Mouse (Mus musculus) hindbrain, embryonic 11.5 days (tissue): Measurements from ENCODE around the gene Gm20388. TPM values are rescaled to one million over a fixed set of nuclear protein-coding genes. Genes with fewer than 3 reads are reported as not detected.
A peak's percentile ranks its signal among the peaks of the same experiment; 100 is the strongest.

Experiments used
- ATAC-seq: fragments of 200-750 bp; cut with Nextera tagmentation; 2 replicates; pipeline ENCODE4 v1.8.0; 2017; ENCODE audit warnings: mild to moderate bottlenecking, moderate TSS enrichment, moderate library complexity; ENCODE audit not compliant: low FRiP score
- DNase-seq: peaks from one replicate; pipeline ENCODE4 v3.0.0-alpha.2; 2015; ENCODE audit warnings: low spot score
- H3K27ac ChIP-seq: fragments of 300-500 bp; sonication (generic); 2 replicates; pipeline ENCODE4 v1.5.1; 2014; ENCODE audit warnings: mild to moderate bottlenecking, low read depth, low read length
- H3K27me3 ChIP-seq: fragments of 300-500 bp; sonication (generic); 2 replicates; pipeline ENCODE4 v1.6.1; 2014; ENCODE audit warnings: mild to moderate bottlenecking, low read length, moderate library complexity, mixed read lengths; ENCODE audit not compliant: control insufficient read depth, insufficient read depth
- H3K36me3 ChIP-seq: fragments of 300-500 bp; sonication (generic); 2 replicates; pipeline ENCODE4 v1.6.1; 2014; ENCODE audit warnings: mild to moderate bottlenecking, low read length, moderate library complexity, mixed read lengths; ENCODE audit not compliant: control insufficient read depth, insufficient read depth
- H3K4me1 ChIP-seq: fragments of 300-500 bp; sonication (generic); replicated peaks from 2 replicates; pipeline ENCODE4 v1.6.1; 2014; ENCODE audit warnings: low read length, mixed read lengths; ENCODE audit not compliant: control insufficient read depth, insufficient read depth
- H3K4me2 ChIP-seq: fragments of 300-500 bp; sonication (generic); replicated peaks from 2 replicates; pipeline ENCODE4 v1.6.1; 2014; ENCODE audit warnings: mild to moderate bottlenecking, low read depth, low read length
- H3K4me3 ChIP-seq: fragments of 300-500 bp; sonication (generic); 2 replicates; pipeline ENCODE4 v1.5.1; 2014; ENCODE audit warnings: low read depth, low read length
- H3K9ac ChIP-seq: fragments of 300-500 bp; sonication (generic); 2 replicates; pipeline ENCODE4 v1.6.1; 2014; ENCODE audit warnings: low read depth, low read length
- H3K9me3 ChIP-seq: fragments of 300-500 bp; sonication (generic); 2 replicates; pipeline ENCODE4 v1.6.1; 2016; ENCODE audit warnings: low read length; ENCODE audit not compliant: control insufficient read depth
- WGBS: fragments of 180-500 bp; shearing (Covaris S2); extraction: QIAGEN DNeasy Blood & Tissue Kit; methylation state at CpG from one replicate; pipeline ENCODE4 v1.1.7; 2014; 5-methylcytosine and 5-hydroxymethylcytosine counted together
- polyA plus RNA-seq: library from polyadenylated mRNA; unstranded; fragments of >200 nt; fragmentation: Nextera tagmentation; extraction: Ambion mirVana; gene quantifications from 2 replicates; pipeline ENCODE4 v1.2.1, GENCODE M21; 2014

Gene Gm20388
- polyA plus RNA-seq, 1 experiment from 2014 or later, result 11.8 TPM

- Histone ChIP-seq H3K36me3 (no peaks in the 10 kb centered on the region), H3K27ac (no peak overlapping the region), H3K9ac (no peak overlapping the region), H3K4me2 (no peak overlapping the region), H3K9me3 (no peaks in the 10 kb centered on the region), H3K4me1 (peaks cover 6% of the 10 kb centered on the region; the same call in 1 of the 2 replicates), H3K4me3 (no peak overlapping the region), H3K27me3 (no peaks in the 10 kb centered on the region)
- no peak for ATAC-seq
- WGBS, result 52% methylated on average over 2 of the region's 2 CpGs
- no peak for DNase-seq
Observed at GRCm38 (mm10) chr8:124234496-124234895, 4323.9 kb downstream of the Gm20388 start.

GRCm38 (mm10) chr8:124235536-124235935, 4324.9 kb downstream of the Gm20388 start:
- H3K4me3 ChIP-seq, result no peak overlapping the region
- no peaks in the 10 kb centered on the region for H3K9me3 ChIP-seq
- H3K27ac ChIP-seq, result no peak overlapping the region
- DNase-seq, result no peak
- no peak overlapping the region for H3K4me2 ChIP-seq
- 83% methylated on average over 4 of the region's 4 CpGs for WGBS
- peaks cover 11% of the 10 kb centered on the region; the same call in 1 of the 2 replicates for H3K4me1 ChIP-seq
- no peak for ATAC-seq
- H3K36me3 ChIP-seq, result no peaks in the 10 kb centered on the region
- no peak overlapping the region for H3K9ac ChIP-seq
- no peaks in the 10 kb centered on the region for H3K27me3 ChIP-seq

- Histone ChIP-seq H3K27me3 (no peaks in the 10 kb centered on the region), H3K4me3 (no peak overlapping the region), H3K9me3 (no peaks in the 10 kb centered on the region), H3K36me3 (no peaks in the 10 kb centered on the region), H3K9ac (no peak overlapping the region), H3K4me1 (peaks cover 9% of the 10 kb centered on the region; the same call in 1 of the 2 replicates), H3K27ac (no peak overlapping the region), H3K4me2 (no peak overlapping the region)
- no peak for DNase-seq
- ATAC-seq, result no peak
- WGBS, result 72% methylated on average over 6 of the region's 6 CpGs
Observed at GRCm38 (mm10) chr8:124239350-124239749, 4328.7 kb downstream of the Gm20388 start.

GRCm38 (mm10) chr8:124240932-124241331, 4330.3 kb downstream of the Gm20388 start:
- Histone ChIP-seq H3K27ac (peak overlapping the region; percentile 54), H3K4me1 (peaks cover 7% of the 10 kb centered on the region; the same call in 1 of the 2 replicates), H3K36me3 (no peaks in the 10 kb centered on the region), H3K4me3 (no peak overlapping the region), H3K4me2 (no peak overlapping the region), H3K27me3 (no peaks in the 10 kb centered on the region), H3K9me3 (no peaks in the 10 kb centered on the region), H3K9ac (no peak overlapping the region)
- ATAC-seq (no peak), DNase-seq (no peak)
- WGBS, result 81% methylated on average over 8 of the region's 8 CpGs

- Histone ChIP-seq H3K27ac (no peak overlapping the region), H3K4me3 (no peak overlapping the region), H3K4me1 (peaks cover 7% of the 10 kb centered on the region; the same call in 1 of the 2 replicates), H3K9me3 (no peaks in the 10 kb centered on the region), H3K36me3 (no peaks in the 10 kb centered on the region), H3K27me3 (no peaks in the 10 kb centered on the region), H3K4me2 (no peak overlapping the region), H3K9ac (no peak overlapping the region)
- WGBS, result 85% methylated on average over 6 of the region's 6 CpGs
- no peak for ATAC-seq
- no peak for DNase-seq
Observed at GRCm38 (mm10) chr8:124242208-124242607, 4331.6 kb downstream of the Gm20388 start.

GRCm38 (mm10) chr8:124242913-124243312, 4332.3 kb downstream of the Gm20388 start:
- no peak for DNase-seq
- no peak for ATAC-seq
- H3K9ac ChIP-seq, result no peak overlapping the region
- no peak overlapping the region for H3K4me2 ChIP-seq
- H3K4me1 ChIP-seq, result peaks cover 7% of the 10 kb centered on the region; the same call in 1 of the 2 replicates
- no peaks in the 10 kb centered on the region for H3K27me3 ChIP-seq
- no peak overlapping the region for H3K4me3 ChIP-seq
- 98% methylated on average over 5 of the region's 5 CpGs for WGBS
- no peaks in the 10 kb centered on the region for H3K9me3 ChIP-seq
- no peak overlapping the region for H3K27ac ChIP-seq
- H3K36me3 ChIP-seq, result no peaks in the 10 kb centered on the region

- H3K4me1 ChIP-seq, result peaks cover 8% of the 10 kb centered on the region
- no peak overlapping the region for H3K4me2 ChIP-seq
- H3K9me3 ChIP-seq, result no peaks in the 10 kb centered on the region
- no peaks in the 10 kb centered on the region for H3K27me3 ChIP-seq
- no peak overlapping the region for H3K9ac ChIP-seq
- H3K4me3 ChIP-seq, result no peak overlapping the region
- no peaks in the 10 kb centered on the region for H3K36me3 ChIP-seq
- no peak for ATAC-seq
- no peak for DNase-seq
- 95% methylated on average over 6 of the region's 6 CpGs for WGBS
- H3K27ac ChIP-seq, result no peak overlapping the region
Observed at GRCm38 (mm10) chr8:124247581-124247980, 4336.9 kb downstream of the Gm20388 start.

GRCm38 (mm10) chr8:124248688-124249087, 4338.0 kb downstream of the Gm20388 start:
- no peak for ATAC-seq
- Histone ChIP-seq H3K9me3 (no peaks in the 10 kb centered on the region), H3K27ac (no peak overlapping the region), H3K36me3 (no peaks in the 10 kb centered on the region), H3K9ac (no peak overlapping the region), H3K4me2 (no peak overlapping the region), H3K4me3 (no peak overlapping the region), H3K27me3 (no peaks in the 10 kb centered on the region), H3K4me1 (peaks cover 8% of the 10 kb centered on the region)
- 90% methylated on average over 6 of the region's 6 CpGs for WGBS
- DNase-seq, result no peak

GRCm38 (mm10) chr8:124250255-124250654, 4339.6 kb downstream of the Gm20388 start:
- 42% methylated on average over 3 of the region's 3 CpGs for WGBS
- H3K27ac ChIP-seq, result peak overlapping the region; percentile 63
- DNase-seq, result no peak

More at GRCm38 (mm10) chr8:124250255-124250654, 4339.6 kb downstream of the Gm20388 start:
- no peaks in the 10 kb centered on the region for H3K9me3 ChIP-seq
- ATAC-seq, result no peak
- no peak overlapping the region for H3K4me2 ChIP-seq
- no peak overlapping the region for H3K9ac ChIP-seq
- no peaks in the 10 kb centered on the region for H3K27me3 ChIP-seq
- H3K4me1 ChIP-seq, result peaks cover 8% of the 10 kb centered on the region
- no peaks in the 10 kb centered on the region for H3K36me3 ChIP-seq
- no peak overlapping the region for H3K4me3 ChIP-seq
